Mouse (Mus musculus): ENCODE data around the gene Sdsl.
"Not testable (repeated sequence)": the region's sequence is repeated elsewhere in the genome, so short reads cannot be mapped to it uniquely, and the experiment has no call there.

The Sdsl gene

GRCm38 (mm10) chr5:120472770-120473169 lies at the start of gene Sdsl:
Gene Sdsl (minus strand): TSS chr5:120472810.
- no peak for DNase-seq (ENCODE audit: low spot score)

- DNase-seq (ENCODE audit: low spot score) = no peak
These were observed 44.9 kb upstream of the Sdsl start for GRCm38 (mm10) chr5:120517552-120517951.

GRCm38 (mm10) chr5:120516221-120516984 lies 43.8 kb upstream of the Sdsl start:
- DNase-seq (ENCODE audit: low spot score) = no peak

- no peak for DNase-seq (ENCODE audit: low spot score)
These were observed 42.8 kb upstream of the Sdsl start for GRCm38 (mm10) chr5:120515451-120515850.

GRCm38 (mm10) chr5:120514754-120515153 lies 42.1 kb upstream of the Sdsl start:
- DNase-seq (ENCODE audit: low spot score) = no peak

GRCm38 (mm10) chr5:120514031-120514677 lies 41.5 kb upstream of the Sdsl start:
- DNase-seq (ENCODE audit: low spot score) = no peak

GRCm38 (mm10) chr5:120512911-120513555 lies 40.4 kb upstream of the Sdsl start:
- no peak for DNase-seq (ENCODE audit: low spot score)

- DNase-seq (ENCODE audit: low spot score) = no peak
These were observed 39.1 kb upstream of the Sdsl start for GRCm38 (mm10) chr5:120511643-120512220.

- peak; percentile 90 for DNase-seq (ENCODE audit: low spot score)
These were observed 38.5 kb upstream of the Sdsl start, which contains the start of gene Slc8b1 for GRCm38 (mm10) chr5:120510982-120511642. Gene Slc8b1 (plus strand): TSS chr5:120511168.

GRCm38 (mm10) chr5:120507311-120507710 lies 34.7 kb upstream of the Sdsl start:
- no peak for DNase-seq (ENCODE audit: low spot score)

- DNase-seq (ENCODE audit: low spot score) = no peak
These were observed 33.9 kb upstream of the Sdsl start for GRCm38 (mm10) chr5:120506490-120506889.

GRCm38 (mm10) chr5:120505781-120506180 lies 33.2 kb upstream of the Sdsl start:
- no peak for DNase-seq (ENCODE audit: low spot score)

GRCm38 (mm10) chr5:120505368-120505767 lies 32.8 kb upstream of the Sdsl start:
- peak; percentile 65 for DNase-seq (ENCODE audit: low spot score)

GRCm38 (mm10) chr5:120503144-120503795 lies 30.7 kb upstream of the Sdsl start, which contains the start of gene Plbd2:
Gene Plbd2 (minus strand): TSS chr5:120503625.
- DNase-seq (ENCODE audit: low spot score) = peak; percentile 86

- no peak for DNase-seq (ENCODE audit: low spot score)
These were observed 30.1 kb upstream of the Sdsl start for GRCm38 (mm10) chr5:120502675-120503143.

- no peak for DNase-seq (ENCODE audit: low spot score)
These were observed 29.6 kb upstream of the Sdsl start for GRCm38 (mm10) chr5:120502147-120502621.

- not testable (repeated sequence) for DNase-seq (ENCODE audit: low spot score)
These were observed 28.0 kb upstream of the Sdsl start for GRCm38 (mm10) chr5:120500609-120501008.

- no peak for DNase-seq (ENCODE audit: low spot score)
These were observed 26.6 kb upstream of the Sdsl start for GRCm38 (mm10) chr5:120499202-120499601.

- DNase-seq (ENCODE audit: low spot score) = no peak
These were observed 24.5 kb upstream of the Sdsl start for GRCm38 (mm10) chr5:120497071-120497470.

GRCm38 (mm10) chr5:120495703-120496226 lies 23.2 kb upstream of the Sdsl start:
- DNase-seq (ENCODE audit: low spot score) = no peak

All from c-Kit-positive CD71-positive TER-119-positive erythroid progenitor cells, embryonic 14.5 days (primary cell).